Mouse (Mus musculus) neural tube, embryonic 15.5 days (tissue): ENCODE measurements around the gene H2-Eb2. TPM values are rescaled to one million over a fixed set of nuclear protein-coding genes. Genes with fewer than 3 reads are reported as not detected.
A peak's percentile ranks its signal among the peaks of the same experiment; 100 is the strongest.

Experiments
- ATAC-seq: fragments of 200-750 bp; cut with Nextera tagmentation; 2 replicates; pipeline ENCODE4 v1.8.0; 2017; ENCODE audit warnings: mild to moderate bottlenecking, moderate TSS enrichment, moderate library complexity; ENCODE audit not compliant: low FRiP score
- H3K27ac ChIP-seq: fragments of 300-500 bp; sonication (generic); replicated peaks from 2 replicates; pipeline ENCODE4 v1.5.1; 2015; ENCODE audit warnings: mild to moderate bottlenecking, inconsistent platforms
- H3K27me3 ChIP-seq: fragments of 300-500 bp; sonication (generic); replicated peaks from 2 replicates; pipeline ENCODE4 v1.6.1; 2015; ENCODE audit warnings: inconsistent platforms
- H3K36me3 ChIP-seq: fragments of 300-500 bp; sonication (generic); 2 replicates; pipeline ENCODE4 v1.6.1; 2015; ENCODE audit warnings: inconsistent platforms
- H3K4me1 ChIP-seq: fragments of 300-500 bp; sonication (generic); 2 replicates; pipeline ENCODE4 v1.6.1; 2015; ENCODE audit warnings: inconsistent platforms
- H3K4me2 ChIP-seq: fragments of 300-500 bp; sonication (generic); 2 replicates; pipeline ENCODE4 v1.6.1; 2015; ENCODE audit warnings: inconsistent platforms, mild to moderate bottlenecking, moderate library complexity
- H3K4me3 ChIP-seq: fragments of 300-500 bp; sonication (generic); replicated peaks from 2 replicates; pipeline ENCODE4 v1.5.1; 2015; ENCODE audit warnings: mild to moderate bottlenecking, inconsistent platforms
- H3K9ac ChIP-seq: fragments of 300-500 bp; sonication (generic); replicated peaks from 2 replicates; pipeline ENCODE4 v1.6.1; 2015; ENCODE audit warnings: mild to moderate bottlenecking, inconsistent platforms
- H3K9me3 ChIP-seq: fragments of 300-500 bp; sonication (generic); replicated peaks from 2 replicates; pipeline ENCODE4 v1.6.1; 2016; ENCODE audit warnings: inconsistent platforms
- WGBS: fragments of 180-500 bp; shearing (Covaris S2); methylation state at CpG from one replicate; pipeline ENCODE4 v1.1.7; 2015; ENCODE audit warnings: mixed read lengths; 5-methylcytosine and 5-hydroxymethylcytosine counted together
- polyA plus RNA-seq: library from polyadenylated mRNA; unstranded; fragments of >200 nt; fragmentation: Nextera tagmentation; extraction: Ambion mirVana; gene quantifications from 2 replicates; pipeline ENCODE4 v1.2.1, GENCODE M21; 2015

H2-Eb2 gene
- polyA plus RNA-seq, 1 experiment from 2014 or later: 0.19 TPM

DNA sequence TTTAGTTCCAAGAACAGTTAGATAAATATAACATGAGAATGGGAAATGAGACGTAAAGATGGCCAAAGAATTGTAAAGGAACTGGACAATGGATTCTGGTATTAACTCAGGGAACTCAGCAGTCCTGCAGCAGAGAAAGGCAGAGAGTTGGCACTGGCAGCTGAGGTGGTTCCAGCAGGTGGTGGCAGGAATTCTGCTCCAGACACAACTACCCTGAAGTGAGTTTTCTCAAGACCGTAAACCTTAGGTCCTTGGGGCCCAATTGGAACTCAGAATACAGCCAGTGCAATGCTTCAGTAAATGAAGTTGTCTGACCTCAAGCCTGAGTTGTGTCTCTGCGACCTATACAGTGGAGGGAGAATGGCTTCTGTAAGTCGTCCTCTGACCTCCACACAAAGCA lies 31.2 kb upstream of the H2-Eb2 start:
- Histone ChIP-seq H3K27ac (no peak overlapping the region), H3K27me3 (no peaks in the 10 kb centered on the region), H3K4me1 (peaks cover 15% of the 10 kb centered on the region), H3K9ac (no peak overlapping the region), H3K9me3 (no peaks in the 10 kb centered on the region), H3K4me3 (no peak overlapping the region), H3K4me2 (no peak overlapping the region), H3K36me3 (no peaks in the 10 kb centered on the region)
- 75% methylated on average over 4 of the region's 4 CpGs for WGBS
- no peak for ATAC-seq

- Histone ChIP-seq H3K9me3 (no peaks in the 10 kb centered on the region), H3K27ac (no peak overlapping the region), H3K27me3 (no peaks in the 10 kb centered on the region), H3K4me1 (peaks cover 15% of the 10 kb centered on the region), H3K4me2 (no peak overlapping the region), H3K4me3 (no peak overlapping the region), H3K9ac (no peak overlapping the region), H3K36me3 (no peaks in the 10 kb centered on the region)
- ATAC-seq: no peak
Measured at GRCm38 (mm10) chr17:34295307-34295706, 30.2 kb upstream of the H2-Eb2 start.

DNA sequence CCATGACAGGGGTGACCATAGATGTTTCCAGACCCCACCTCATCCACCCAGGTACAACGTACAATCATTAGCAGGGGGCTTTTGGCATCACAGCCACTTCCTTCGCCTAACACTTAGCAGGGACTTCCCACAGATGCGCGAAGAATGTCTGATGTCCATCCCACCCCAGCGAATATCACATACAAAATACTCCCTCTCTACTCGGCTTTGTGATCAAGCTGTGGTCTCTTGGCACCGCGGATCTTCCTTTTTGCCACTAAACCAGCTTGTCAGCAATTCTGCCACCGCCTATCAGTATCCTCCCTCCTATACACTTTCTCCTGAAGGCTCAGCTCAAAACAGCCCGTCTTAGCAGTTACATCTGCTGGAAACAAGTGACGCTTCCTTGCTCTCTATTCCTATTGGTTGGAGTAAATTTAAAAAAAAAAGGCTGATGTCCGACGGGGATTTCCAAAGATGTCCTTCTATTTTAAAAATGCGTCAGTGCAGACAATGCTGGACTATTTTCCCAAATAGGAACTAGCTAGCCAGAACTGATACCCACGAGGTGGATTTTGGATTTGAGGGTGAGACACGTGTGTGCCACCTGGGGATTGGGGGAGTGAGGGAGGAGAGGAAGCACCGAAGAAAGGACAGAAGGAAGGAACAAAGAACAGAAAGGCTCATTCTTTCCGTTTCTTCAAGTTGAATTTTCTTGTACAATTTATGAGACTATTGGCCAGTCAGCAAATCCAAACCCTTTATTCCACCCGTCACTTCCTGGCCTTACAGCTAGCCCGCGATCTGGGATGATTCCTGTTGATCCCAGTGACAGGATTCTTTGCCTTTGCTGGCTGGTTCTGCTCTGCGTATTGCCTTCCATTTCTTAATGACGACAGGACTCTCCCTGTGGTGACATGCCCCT lies 29.3 kb upstream of the H2-Eb2 start:
- H3K27me3 ChIP-seq: no peaks in the 10 kb centered on the region
- peak; percentile 92 for ATAC-seq
- peak overlapping the region; percentile 68 for H3K27ac ChIP-seq
- no peaks in the 10 kb centered on the region for H3K36me3 ChIP-seq
- peak overlapping the region; percentile 37 for H3K9ac ChIP-seq
- WGBS: 21% methylated on average over 23 of the region's 23 CpGs
- peaks cover 15% of the 10 kb centered on the region for H3K4me1 ChIP-seq
- peak overlapping the region; percentile 46 for H3K4me3 ChIP-seq
- peak overlapping the region; percentile 54 for H3K4me2 ChIP-seq
- H3K9me3 ChIP-seq: no peaks in the 10 kb centered on the region

DNA sequence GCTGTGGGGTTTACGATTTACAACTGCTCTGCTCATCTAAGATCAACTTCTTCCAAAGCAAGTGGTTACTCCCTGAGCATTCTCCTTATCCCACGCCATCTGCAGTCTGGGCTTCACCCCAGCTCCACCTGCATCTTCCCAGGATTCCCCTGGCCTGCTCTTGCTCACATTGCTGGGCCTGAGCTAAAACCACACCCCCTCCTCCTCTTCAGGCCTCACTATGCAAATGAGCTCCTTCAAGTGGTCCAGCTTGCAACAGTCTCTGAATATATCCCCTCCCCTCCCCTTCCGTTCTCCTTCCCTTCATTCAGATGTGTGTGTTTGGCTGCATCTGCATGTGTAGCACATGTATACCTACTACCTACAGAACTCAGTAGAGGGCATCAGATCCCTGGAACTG lies 26.1 kb upstream of the H2-Eb2 start:
- Histone ChIP-seq H3K27me3 (no peaks in the 10 kb centered on the region), H3K27ac (no peak overlapping the region), H3K9ac (no peak overlapping the region), H3K9me3 (no peaks in the 10 kb centered on the region), H3K4me3 (no peak overlapping the region), H3K4me2 (no peak overlapping the region), H3K4me1 (peaks cover 11% of the 10 kb centered on the region), H3K36me3 (no peaks in the 10 kb centered on the region)
- ATAC-seq: no peak
- WGBS: 72% methylated on average over 3 of the region's 3 CpGs

GRCm38 (mm10) chr17:34300071-34300470 lies 25.4 kb upstream of the H2-Eb2 start:
- H3K4me2 ChIP-seq: no peak overlapping the region
- H3K27ac ChIP-seq: no peak overlapping the region
- H3K27me3 ChIP-seq: no peaks in the 10 kb centered on the region
- H3K4me1 ChIP-seq: peaks cover 11% of the 10 kb centered on the region
- no peaks in the 10 kb centered on the region for H3K36me3 ChIP-seq
- WGBS: 93% methylated on average over 8 of the region's 8 CpGs
- ATAC-seq: no peak
- no peak overlapping the region for H3K4me3 ChIP-seq
- H3K9me3 ChIP-seq: no peaks in the 10 kb centered on the region
- H3K9ac ChIP-seq: no peak overlapping the region

DNA sequence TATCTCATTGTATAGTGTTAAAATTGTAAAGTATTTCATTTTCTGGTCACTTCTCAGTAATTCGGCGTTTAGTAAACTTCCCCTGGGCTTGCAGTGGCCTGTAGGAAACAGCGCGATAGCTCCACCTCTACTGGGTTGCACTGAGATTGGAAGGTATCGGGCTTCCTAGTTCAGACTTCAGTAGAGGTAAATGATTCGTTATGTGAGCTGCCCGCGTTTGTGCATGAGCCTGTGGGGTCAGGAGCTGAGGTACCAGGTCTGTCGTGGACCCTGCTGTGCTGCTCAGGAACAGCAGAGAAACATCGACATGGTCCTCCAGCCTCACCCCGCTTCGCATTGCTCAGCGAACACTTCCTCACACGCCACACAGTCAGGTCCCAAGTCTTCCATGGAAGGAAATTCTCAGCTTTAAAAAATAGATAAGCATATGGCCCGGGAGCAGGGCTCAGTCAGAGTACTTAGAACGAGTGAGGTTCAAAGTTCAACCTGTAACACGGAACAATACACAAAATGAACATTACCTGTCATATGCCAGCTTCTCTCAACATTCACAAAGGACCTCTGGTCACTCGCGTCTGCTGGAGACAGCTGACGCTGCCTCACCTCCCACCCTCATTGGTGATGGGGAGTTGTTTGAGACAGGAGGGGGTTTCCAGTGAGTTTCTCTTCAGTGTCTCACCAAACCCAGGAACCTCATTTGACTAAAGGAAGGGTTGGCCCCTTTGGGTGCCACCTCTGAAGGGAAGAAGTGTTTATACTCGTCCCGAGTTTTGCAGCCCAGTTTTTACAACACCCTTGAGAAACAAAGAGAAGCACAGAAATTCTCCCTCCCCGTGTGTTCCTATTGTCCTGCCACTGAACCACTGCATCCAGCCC lies 24.5 kb upstream of the H2-Eb2 start:
- no peaks in the 10 kb centered on the region for H3K36me3 ChIP-seq
- 70% methylated on average over 23 of the region's 23 CpGs for WGBS
- no peak overlapping the region for H3K9ac ChIP-seq
- no peak overlapping the region for H3K4me3 ChIP-seq
- H3K27ac ChIP-seq: no peak overlapping the region
- no peak for ATAC-seq
- no peaks in the 10 kb centered on the region for H3K9me3 ChIP-seq
- peaks cover 8% of the 10 kb centered on the region for H3K4me1 ChIP-seq
- no peaks in the 10 kb centered on the region for H3K27me3 ChIP-seq
- no peak overlapping the region for H3K4me2 ChIP-seq

DNA sequence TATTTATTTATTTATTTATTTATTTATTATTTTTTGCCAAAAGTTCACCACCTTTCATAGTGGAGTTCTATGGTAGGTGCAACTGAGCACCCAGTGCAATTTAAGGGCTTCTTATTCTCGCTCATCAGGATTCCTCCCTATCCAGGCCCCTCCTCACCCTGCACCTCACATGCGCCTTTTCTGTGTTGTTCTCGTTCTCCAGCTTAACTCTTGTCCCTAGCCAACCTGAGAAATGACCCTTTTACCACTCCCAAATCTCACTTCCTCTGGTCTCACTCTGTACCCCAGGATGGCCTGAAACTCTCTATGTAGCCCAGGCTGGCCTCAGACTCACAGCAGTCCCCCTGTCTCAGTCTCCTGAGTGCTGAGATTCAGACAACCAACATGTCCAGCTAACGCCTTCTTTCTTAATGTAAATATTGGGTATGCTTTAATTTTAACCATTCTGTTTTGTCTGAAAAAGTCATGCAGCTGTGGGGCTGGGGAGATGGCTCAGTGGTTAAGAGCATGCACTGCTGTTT lies 23.7 kb upstream of the H2-Eb2 start:
- 80% methylated on average over 4 of the region's 4 CpGs for WGBS
- no peaks in the 10 kb centered on the region for H3K9me3 ChIP-seq
- H3K4me3 ChIP-seq: no peak overlapping the region
- H3K4me2 ChIP-seq: no peak overlapping the region
- ATAC-seq: no peak
- H3K9ac ChIP-seq: no peak overlapping the region
- H3K27ac ChIP-seq: no peak overlapping the region
- H3K27me3 ChIP-seq: no peaks in the 10 kb centered on the region
- 0 out of 2 replicates have a peak, but pooled peaks cover 1% of the 10 kb centered on the region for H3K4me1 ChIP-seq
- H3K36me3 ChIP-seq: no peaks in the 10 kb centered on the region

- Histone ChIP-seq H3K4me1 (no peaks in the 10 kb centered on the region), H3K9ac (no peak overlapping the region), H3K27me3 (no peaks in the 10 kb centered on the region), H3K27ac (no peak overlapping the region), H3K4me3 (no peak overlapping the region), H3K4me2 (no peak overlapping the region), H3K36me3 (no peaks in the 10 kb centered on the region), H3K9me3 (no peaks in the 10 kb centered on the region)
- no peak for ATAC-seq
- WGBS: 92% methylated on average over 2 of the region's 2 CpGs
Measured at GRCm38 (mm10) chr17:34303789-34304188, 21.7 kb upstream of the H2-Eb2 start.

DNA sequence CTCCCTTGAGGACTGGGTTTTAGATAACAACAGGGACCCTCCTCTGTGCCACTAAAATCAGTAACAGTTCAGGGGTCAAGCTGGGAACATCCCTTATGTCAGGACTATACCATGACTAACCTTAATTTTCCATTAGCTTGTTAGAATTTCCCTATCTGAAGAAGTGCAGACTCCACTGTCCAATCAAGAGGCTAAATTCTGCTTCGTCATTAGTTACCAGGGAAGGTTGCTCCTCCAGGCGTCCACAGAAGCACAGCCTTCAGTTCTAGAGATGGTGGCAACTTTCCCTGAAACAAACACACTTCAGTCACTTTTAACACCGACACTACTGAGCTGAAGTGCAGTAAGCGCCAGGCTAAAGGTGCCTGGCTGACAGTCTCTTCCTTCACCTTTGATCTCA lies 20.7 kb upstream of the H2-Eb2 start:
- Histone ChIP-seq H3K36me3 (no peaks in the 10 kb centered on the region), H3K27me3 (no peaks in the 10 kb centered on the region), H3K27ac (no peak overlapping the region), H3K9me3 (no peaks in the 10 kb centered on the region), H3K4me3 (no peak overlapping the region), H3K4me2 (no peak overlapping the region), H3K4me1 (peaks cover 3% of the 10 kb centered on the region), H3K9ac (no peak overlapping the region)
- WGBS: 22% methylated on average over 4 of the region's 4 CpGs
- ATAC-seq: no peak

- no peak within 1 kb of the TSS for H3K27ac ChIP-seq
- no peaks in the 10 kb centered on the region for H3K36me3 ChIP-seq
- H3K9me3 ChIP-seq: no peaks in the 10 kb centered on the region
- H3K4me1 ChIP-seq: peaks cover 5% of the 10 kb centered on the region
- H3K9ac ChIP-seq: no peak within 1 kb of the TSS
- no peak within 1 kb of the TSS for H3K4me3 ChIP-seq
- no peaks in the 10 kb centered on the region for H3K27me3 ChIP-seq
- H3K4me2 ChIP-seq: no peak within 1 kb of the TSS
- ATAC-seq: peak; percentile 83
Measured at GRCm38 (mm10) chr17:34305380-34306030, 20.0 kb upstream of the H2-Eb2 start, which contains the start of gene H2-Eb1. H2-Eb1 (plus strand) TSS chr17:34305867.

DNA sequence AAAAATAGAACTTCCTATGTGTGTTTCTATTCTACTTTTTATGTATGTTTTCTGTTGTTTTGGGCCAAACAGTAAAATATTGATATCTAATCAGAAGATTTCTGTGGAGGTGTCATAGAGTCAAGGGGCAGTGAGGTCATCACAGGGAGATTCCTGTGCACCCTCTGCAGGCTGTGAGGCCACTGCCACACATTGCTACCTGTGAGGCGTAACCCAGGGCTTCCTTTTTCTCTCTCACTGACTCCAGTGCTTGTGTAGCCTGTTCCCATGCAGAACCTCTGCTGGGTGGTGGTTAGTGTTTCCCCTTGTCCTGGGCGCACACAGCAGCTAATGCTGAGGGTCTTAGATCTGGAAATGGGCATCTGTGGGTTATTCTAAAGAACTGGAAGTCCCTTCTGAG lies 19.1 kb upstream of the H2-Eb2 start:
- Histone ChIP-seq H3K4me1 (peaks cover 5% of the 10 kb centered on the region), H3K4me2 (no peak overlapping the region), H3K4me3 (no peak overlapping the region), H3K27me3 (no peaks in the 10 kb centered on the region), H3K27ac (no peak overlapping the region), H3K9me3 (no peaks in the 10 kb centered on the region), H3K36me3 (no peaks in the 10 kb centered on the region), H3K9ac (no peak overlapping the region)
- WGBS: 92% methylated on average over 2 of the region's 2 CpGs
- ATAC-seq: no peak
